Mouse (Mus musculus): Measurements from ENCODE around the gene Lbr.

Gene Lbr

GRCm38 (mm10) chr1:181776541-181776940 is 66.3 kb downstream of the Lbr start:
- no peak for DNase-seq (ENCODE audit: low spot score)

GRCm38 (mm10) chr1:181771871-181772270 is 71.0 kb downstream of the Lbr start:
- DNase-seq (ENCODE audit: low spot score), result no peak

GRCm38 (mm10) chr1:181769392-181769791 is 73.5 kb downstream of the Lbr start:
- no peak for DNase-seq (ENCODE audit: low spot score)

All from yolk sac, embryonic 10.5 days (tissue).